Mouse (Mus musculus) megakaryocyte, embryonic 14.5 days (primary cell): Measurements from ENCODE around the gene Gm13420. TPM values are rescaled to one million over a fixed set of nuclear protein-coding genes. Genes with fewer than 3 reads are reported as not detected.

ENCODE experiments used
- H3K27me3 ChIP-seq: replicated peaks from 2 replicates; pipeline ENCODE3; 2012; ENCODE audit warnings: inconsistent platforms
- H3K36me3 ChIP-seq: replicated peaks from 2 replicates; pipeline ENCODE3; 2012; ENCODE audit warnings: low read length, inconsistent platforms, mixed read lengths
- H3K4me1 ChIP-seq: 2 replicates; pipeline ENCODE4 v1.6.1; 2012; ENCODE audit warnings: inconsistent platforms
- H3K4me3 ChIP-seq: replicated peaks from 2 replicates; pipeline ENCODE3; 2012; ENCODE audit warnings: moderate library complexity, mild to moderate bottlenecking, inconsistent platforms
- H3K9me3 ChIP-seq: 2 replicates; pipeline ENCODE4 v1.6.1; 2012; ENCODE audit warnings: inconsistent platforms
- FLI1 ChIP-seq: IDR thresholded peaks from 2 replicates; pipeline ENCODE4 v1.6.1; 2012; ENCODE audit warnings: low read length, inconsistent platforms, mixed read lengths
- GATA1 ChIP-seq: IDR thresholded peaks from 3 replicates; pipeline ENCODE4 v1.6.1; 2012; ENCODE audit warnings: mixed read lengths, low read length, inconsistent platforms, borderline replicate concordance
- polyA plus RNA-seq: library from polyadenylated mRNA; stranded (reverse); fragments of >175 nt; gene quantifications from 2 replicates; pipeline ENCODE4 v1.2.3, GENCODE M21; 2012; ENCODE audit warnings: low replicate concordance; ENCODE audit not compliant: insufficient read depth

Gm13420 gene
- polyA plus RNA-seq, 1 experiment = not detected

DNA sequence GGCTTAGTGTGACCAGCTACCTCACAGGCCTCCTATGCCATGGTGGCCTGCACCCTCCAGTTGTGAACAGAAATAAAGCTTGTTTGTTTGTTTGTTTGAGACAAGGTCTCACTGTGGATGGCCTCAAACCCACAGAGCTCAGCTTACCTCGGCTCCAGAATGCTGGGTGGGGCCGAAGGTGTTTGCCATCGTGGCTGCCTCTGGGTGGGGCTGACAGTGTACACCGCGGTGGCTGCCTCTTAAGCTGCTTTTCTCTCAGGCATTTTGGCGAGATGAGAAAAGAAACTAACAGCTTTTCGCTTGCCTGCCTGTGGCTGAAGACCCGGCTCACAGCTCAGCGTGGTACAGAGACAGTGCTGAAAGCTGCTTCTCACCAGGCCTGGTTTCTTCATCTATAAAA, 17.4 kb upstream of the Gm13420 start:
- no peak overlapping the region for H3K4me3 ChIP-seq
- peaks cover 16% of the 10 kb centered on the region for H3K36me3 ChIP-seq
- H3K4me1 ChIP-seq = peaks cover 10% of the 10 kb centered on the region
- no peaks in the 10 kb centered on the region for H3K9me3 ChIP-seq
- peaks cover 16% of the 10 kb centered on the region for H3K27me3 ChIP-seq
- TF ChIP-seq GATA1 (no peak), FLI1 (no peak)

DNA sequence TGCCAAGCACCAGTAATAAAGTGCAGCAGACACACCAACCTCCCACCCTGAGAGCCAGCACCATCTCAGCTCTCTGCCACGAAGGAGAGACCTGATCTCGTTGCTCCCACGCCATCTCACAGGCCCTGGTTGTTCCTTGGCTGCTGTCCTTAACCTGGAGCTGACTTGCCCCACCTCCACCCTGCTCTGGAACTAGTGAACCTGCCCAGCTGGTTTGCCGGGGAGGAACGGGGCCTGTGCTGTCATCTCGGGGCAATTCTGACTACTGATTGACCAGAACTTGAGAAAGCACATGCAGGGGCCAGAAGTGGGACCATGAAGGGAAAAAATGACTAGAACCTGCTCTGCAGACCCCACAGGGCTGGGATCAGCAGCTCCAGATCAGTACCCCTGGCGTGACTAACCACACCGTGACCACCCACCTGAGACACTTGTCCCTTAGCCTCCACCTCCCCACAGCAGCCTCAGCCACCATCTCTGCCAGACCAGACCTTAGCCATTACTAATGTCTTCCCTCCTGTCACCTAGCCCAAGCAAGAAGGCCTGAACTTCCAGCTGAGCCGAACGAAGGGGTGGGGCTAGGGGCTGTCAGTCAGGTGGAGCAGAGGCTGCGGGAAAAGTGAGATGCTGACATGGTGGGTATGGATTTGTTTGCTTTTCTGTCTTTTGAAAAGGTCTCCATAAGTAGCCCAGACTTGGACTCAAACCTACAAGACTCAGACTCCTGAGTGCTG, 16.7 kb upstream of the Gm13420 start:
- no peak overlapping the region for H3K4me3 ChIP-seq
- peaks cover 18% of the 10 kb centered on the region for H3K27me3 ChIP-seq
- no peak for TF ChIP-seq GATA1
- no peak for TF ChIP-seq FLI1
- H3K4me1 ChIP-seq = peaks cover 12% of the 10 kb centered on the region
- no peaks in the 10 kb centered on the region for H3K9me3 ChIP-seq
- H3K36me3 ChIP-seq = peaks cover 8% of the 10 kb centered on the region

DNA sequence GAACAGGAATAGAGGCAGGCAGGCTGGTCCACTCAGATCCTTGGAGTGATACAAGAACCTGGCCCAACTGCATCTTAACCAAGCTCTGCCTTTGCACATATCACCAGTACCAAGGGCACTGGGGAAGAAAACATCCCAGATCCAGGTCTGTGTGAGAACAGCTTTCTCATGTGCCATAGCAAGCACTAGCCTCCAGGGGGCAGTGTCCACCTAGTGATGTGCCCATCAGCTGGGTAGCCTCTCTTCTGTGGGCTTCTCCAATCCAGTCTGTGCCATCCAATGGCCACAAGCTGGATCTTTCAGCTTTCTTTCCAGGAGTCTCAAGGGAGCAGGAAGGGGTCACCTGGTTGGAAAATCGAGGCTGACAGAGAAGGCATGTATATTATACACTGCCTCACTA, 13.3 kb upstream of the Gm13420 start:
- peaks cover 10% of the 10 kb centered on the region; the same call in 1 of the 2 replicates for H3K4me1 ChIP-seq
- H3K4me3 ChIP-seq = no peak overlapping the region
- H3K27me3 ChIP-seq = peaks cover 38% of the 10 kb centered on the region
- no peak for TF ChIP-seq FLI1
- no peak for TF ChIP-seq GATA1
- peaks cover 1% of the 10 kb centered on the region for H3K36me3 ChIP-seq
- no peaks in the 10 kb centered on the region for H3K9me3 ChIP-seq

DNA sequence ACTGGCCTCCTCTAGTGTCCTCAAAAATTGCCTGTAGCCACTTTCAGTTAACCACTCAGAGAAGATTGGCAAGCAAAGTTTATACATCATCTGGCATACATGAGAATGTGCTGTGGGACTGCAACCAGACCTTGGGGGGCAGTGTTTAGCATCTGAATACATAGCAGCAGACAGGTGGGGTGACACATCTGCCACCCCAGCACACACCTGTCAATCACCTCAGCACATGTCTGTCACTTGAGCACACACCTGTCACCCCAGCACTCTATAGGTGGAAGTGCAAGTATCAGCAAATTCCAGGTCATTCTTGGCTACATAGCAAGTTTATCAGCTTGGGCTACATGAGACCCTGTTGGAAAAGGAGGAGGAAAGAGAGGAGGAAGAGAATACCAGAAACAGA, 4.2 kb upstream of the Gm13420 start:
- Histone ChIP-seq H3K4me3 (no peak overlapping the region), H3K4me1 (peaks cover 9% of the 10 kb centered on the region), H3K27me3 (peaks cover 36% of the 10 kb centered on the region), H3K36me3 (no peaks in the 10 kb centered on the region), H3K9me3 (peaks cover 23% of the 10 kb centered on the region)
- TF ChIP-seq GATA1 (no peak), FLI1 (no peak)

DNA sequence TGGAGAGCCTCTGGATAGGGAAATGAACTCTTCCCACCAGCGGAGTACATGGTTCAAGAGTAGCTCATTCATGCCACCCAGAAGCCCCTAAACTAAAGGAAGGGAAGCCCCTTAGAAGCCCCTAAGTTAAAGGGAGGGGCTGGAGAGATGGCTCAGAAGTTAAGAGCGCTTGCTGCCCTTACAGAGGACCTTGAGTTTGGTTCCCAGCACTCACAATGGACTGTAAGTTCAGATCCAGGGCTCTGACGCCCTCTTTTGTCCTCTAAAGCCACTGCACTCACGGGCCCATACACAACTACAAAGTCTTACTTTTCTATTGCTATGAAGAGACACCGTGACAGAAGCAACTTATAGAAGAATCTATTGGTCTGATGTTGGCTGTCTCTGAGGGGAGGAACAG, 912 bp upstream of the Gm13420 start:
- peaks cover 57% of the 10 kb centered on the region for H3K27me3 ChIP-seq

DNA sequence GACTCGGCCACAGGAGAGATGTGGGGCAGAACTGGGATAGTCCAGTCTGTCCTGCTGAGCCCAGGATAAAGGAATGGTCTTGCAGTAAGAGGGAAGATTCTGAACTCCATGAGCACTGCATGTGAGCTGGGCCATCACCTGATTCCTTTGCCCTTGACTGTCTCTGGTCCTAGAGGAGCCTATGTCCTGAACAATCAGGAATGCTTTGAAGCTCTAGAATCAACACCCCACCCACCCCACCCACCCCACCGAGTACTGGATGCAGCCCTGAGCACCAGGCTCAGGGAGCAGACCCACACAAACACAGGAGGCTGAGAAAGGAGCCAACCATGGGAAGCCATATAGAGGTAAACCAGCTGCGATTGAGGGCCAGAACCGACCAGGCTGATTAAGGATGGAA, 3.0 kb downstream of the Gm13420 start:
- Histone ChIP-seq H3K4me3 (no peak overlapping the region), H3K27me3 (peaks cover 85% of the 10 kb centered on the region)
- TF ChIP-seq GATA1 (no peak), FLI1 (no peak)

More for the DNA sequence above, 912 bp upstream of the Gm13420 start:
- Histone ChIP-seq H3K9me3 (peaks cover 23% of the 10 kb centered on the region), H3K4me1 (peaks cover 17% of the 10 kb centered on the region), H3K4me3 (no peak overlapping the region), H3K36me3 (no peaks in the 10 kb centered on the region)
- no peak for TF ChIP-seq FLI1
- no peak for TF ChIP-seq GATA1

DNA sequence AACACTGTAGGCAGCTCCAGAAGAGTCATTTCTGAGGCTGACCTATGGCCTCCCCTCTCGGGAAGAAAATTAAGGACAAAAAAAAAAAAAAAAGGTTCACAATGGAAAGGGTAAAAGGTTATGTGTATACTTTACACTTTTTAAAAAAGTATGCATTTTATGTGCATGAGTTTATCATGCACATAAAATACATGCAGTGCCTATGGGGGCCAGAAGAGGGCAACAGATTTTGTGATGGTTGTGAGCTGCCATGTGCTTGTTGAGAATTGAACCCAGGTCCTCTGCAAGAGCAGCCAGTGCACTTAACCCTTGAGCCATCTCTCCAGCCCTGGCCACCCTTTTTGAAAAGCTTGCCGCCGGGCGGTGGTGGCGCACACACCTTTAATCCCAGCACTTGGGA, 3.6 kb downstream of the Gm13420 start:
- H3K27me3 ChIP-seq = peaks cover 84% of the 10 kb centered on the region
- TF ChIP-seq FLI1 (no peak), GATA1 (no peak)
- H3K9me3 ChIP-seq = peaks cover 17% of the 10 kb centered on the region
- H3K36me3 ChIP-seq = no peaks in the 10 kb centered on the region
- H3K4me1 ChIP-seq = peaks cover 23% of the 10 kb centered on the region
- H3K4me3 ChIP-seq = no peak overlapping the region

More for the DNA sequence above, 3.0 kb downstream of the Gm13420 start:
- Histone ChIP-seq H3K4me1 (peaks cover 23% of the 10 kb centered on the region), H3K9me3 (peaks cover 20% of the 10 kb centered on the region), H3K36me3 (no peaks in the 10 kb centered on the region)

DNA sequence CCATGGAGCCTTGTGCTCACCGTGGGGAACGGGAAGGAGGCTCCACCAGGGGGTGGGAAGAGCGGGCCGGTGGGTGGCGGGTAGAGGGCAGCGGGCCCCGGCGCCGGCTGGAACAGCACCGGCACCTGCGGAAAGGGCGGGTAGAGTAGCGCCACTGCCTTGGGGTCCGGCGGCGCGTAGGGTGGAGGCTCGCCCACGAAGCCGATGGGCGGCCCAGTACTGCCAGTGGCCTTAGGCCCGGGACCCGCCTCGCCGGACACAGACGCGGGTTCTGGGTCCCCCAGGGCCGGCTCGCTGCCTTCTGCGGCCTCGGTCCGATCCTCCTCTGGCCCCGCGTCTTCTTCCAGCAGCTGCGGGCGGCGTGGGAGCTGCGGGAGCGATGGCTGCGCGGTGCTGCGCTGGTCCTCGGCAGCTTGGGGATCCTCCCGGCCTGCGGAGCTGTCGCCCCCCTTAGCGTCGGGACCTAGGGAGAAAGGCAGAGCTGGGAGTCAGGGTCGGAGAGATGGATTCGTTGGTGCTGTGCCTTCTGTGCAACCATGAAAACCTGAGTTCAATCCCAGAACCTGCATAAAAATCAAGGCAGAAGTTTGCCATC, 4.2 kb downstream of the Gm13420 start:
- Histone ChIP-seq H3K27me3 (peaks cover 79% of the 10 kb centered on the region), H3K36me3 (no peaks in the 10 kb centered on the region), H3K4me3 (peak overlapping the region; percentile 83), H3K9me3 (peaks cover 12% of the 10 kb centered on the region), H3K4me1 (peaks cover 23% of the 10 kb centered on the region)
- TF ChIP-seq GATA1 (no peak), FLI1 (no peak)

DNA sequence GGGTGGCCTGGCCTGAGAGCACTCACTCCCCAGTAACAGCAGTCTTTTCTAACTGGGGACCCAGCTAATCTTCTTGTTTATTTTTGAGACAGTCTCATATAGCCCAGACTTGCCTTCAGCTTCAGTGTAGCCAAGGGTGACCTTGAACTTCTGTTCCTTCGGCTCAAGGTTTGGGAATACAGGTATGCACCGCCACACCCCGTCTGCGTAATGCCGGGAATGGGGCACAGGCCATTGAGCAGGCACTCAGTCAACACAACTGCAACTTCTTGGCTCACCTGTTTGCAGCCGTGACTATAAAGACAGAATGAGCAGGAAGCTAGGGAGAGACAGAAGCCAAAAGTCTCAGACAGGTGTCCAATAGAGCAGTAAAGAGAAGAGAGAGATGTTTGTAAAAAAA, 7.2 kb downstream of the Gm13420 start:
- Histone ChIP-seq H3K9me3 (no peaks in the 10 kb centered on the region), H3K4me1 (peaks cover 12% of the 10 kb centered on the region), H3K36me3 (peaks cover 13% of the 10 kb centered on the region), H3K4me3 (no peak overlapping the region), H3K27me3 (peaks cover 56% of the 10 kb centered on the region)
- TF ChIP-seq FLI1 (no peak), GATA1 (no peak)

DNA sequence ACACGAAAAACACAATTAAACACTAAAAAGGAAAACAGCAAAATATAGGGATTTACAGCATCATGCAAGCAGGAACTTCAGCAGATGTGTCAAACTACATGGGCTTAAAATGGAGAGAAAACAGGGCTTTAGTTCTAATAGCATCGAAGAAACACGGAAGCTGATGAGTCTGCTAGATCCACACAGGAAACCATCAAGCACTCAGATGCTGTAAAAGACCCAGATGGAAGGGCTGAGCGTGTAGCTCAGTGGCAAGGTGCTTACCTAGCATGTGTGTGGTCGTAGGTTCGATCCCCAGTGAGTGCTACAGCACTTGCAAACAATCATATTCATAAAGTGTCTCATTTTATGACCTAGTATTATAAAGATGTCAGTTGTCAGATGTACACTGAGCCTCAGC, 10.3 kb downstream of the Gm13420 start:
- Histone ChIP-seq H3K4me3 (no peak overlapping the region), H3K9me3 (no peaks in the 10 kb centered on the region), H3K36me3 (peaks cover 44% of the 10 kb centered on the region), H3K27me3 (peaks cover 29% of the 10 kb centered on the region), H3K4me1 (peaks cover 11% of the 10 kb centered on the region; the same call in 1 of the 2 replicates)
- no peak for TF ChIP-seq FLI1
- TF ChIP-seq GATA1 = no peak
